Mouse (Mus musculus) bone marrow, adult 2 months (tissue): ENCODE results near the gene Abcg4.
"Not testable (repeated sequence)": the region's sequence is repeated elsewhere in the genome, so short reads cannot be mapped to it uniquely, and the experiment has no call there.

Experiments used
- CTCF ChIP-seq: fragments of 200-500 bp; IDR thresholded peaks from 2 replicates; pipeline ENCODE4 v1.5.1; 2011; ENCODE audit warnings: low read length, control low read depth; ENCODE audit not compliant: control insufficient read depth, insufficient read depth
- POLR2A ChIP-seq: fragments of 200-500 bp; IDR thresholded peaks from 2 replicates; pipeline ENCODE4 v1.6.1; 2011; ENCODE audit warnings: low read depth, mild to moderate bottlenecking, control low read depth, low read length, borderline replicate concordance; ENCODE audit not compliant: control insufficient read depth

DNA sequence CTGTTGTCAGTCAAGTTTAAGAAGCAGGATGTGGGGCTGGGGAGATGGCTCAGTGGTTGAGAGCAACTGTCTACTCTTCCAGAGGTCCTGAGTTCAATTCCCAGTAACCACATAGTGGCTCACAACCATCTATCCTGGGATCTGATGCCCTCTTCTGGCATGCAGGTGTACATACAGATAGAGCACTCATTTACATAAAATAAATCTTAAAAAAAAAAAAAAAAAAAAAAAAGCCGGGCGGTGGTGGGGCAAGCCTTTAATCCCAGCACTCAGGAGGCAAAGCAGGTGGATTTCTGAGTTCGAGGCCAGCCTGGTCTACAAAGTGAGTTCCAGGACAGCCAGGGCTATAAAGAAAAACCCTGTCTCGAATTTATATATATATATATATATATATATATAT is 35.2 kb upstream of the Abcg4 start:
- not testable (repeated sequence) for TF ChIP-seq CTCF, POLR2A
